Mouse (Mus musculus) cerebellum, adult 2 months (tissue): ENCODE results near the gene Ache.

Source experiments
- CTCF ChIP-seq: fragments of 200-500 bp; IDR thresholded peaks from 2 replicates; pipeline ENCODE4 v1.5.1; 2011; ENCODE audit warnings: low read depth, mild to moderate bottlenecking, control low read depth, low read length, moderate library complexity, borderline replicate concordance; ENCODE audit not compliant: insufficient read depth
- POLR2A ChIP-seq: fragments of 200-500 bp; IDR thresholded peaks from 2 replicates; pipeline ENCODE4 v1.6.1; 2011; ENCODE audit warnings: low read length, control low read depth, borderline replicate concordance; ENCODE audit not compliant: insufficient read depth

- TF ChIP-seq POLR2A (no peak), CTCF (peak; percentile 44; the same call in 1 of the 2 replicates)
Observed at GRCm38 (mm10) chr5:137277360-137278342, 9.7 kb upstream of the Ache start.
